Mouse (Mus musculus): ENCODE data around the gene Gpd1.
"Not testable (repeated sequence)": the region's sequence is repeated elsewhere in the genome, so short reads cannot be mapped to it uniquely, and the experiment has no call there.

The Gpd1 gene

DNA sequence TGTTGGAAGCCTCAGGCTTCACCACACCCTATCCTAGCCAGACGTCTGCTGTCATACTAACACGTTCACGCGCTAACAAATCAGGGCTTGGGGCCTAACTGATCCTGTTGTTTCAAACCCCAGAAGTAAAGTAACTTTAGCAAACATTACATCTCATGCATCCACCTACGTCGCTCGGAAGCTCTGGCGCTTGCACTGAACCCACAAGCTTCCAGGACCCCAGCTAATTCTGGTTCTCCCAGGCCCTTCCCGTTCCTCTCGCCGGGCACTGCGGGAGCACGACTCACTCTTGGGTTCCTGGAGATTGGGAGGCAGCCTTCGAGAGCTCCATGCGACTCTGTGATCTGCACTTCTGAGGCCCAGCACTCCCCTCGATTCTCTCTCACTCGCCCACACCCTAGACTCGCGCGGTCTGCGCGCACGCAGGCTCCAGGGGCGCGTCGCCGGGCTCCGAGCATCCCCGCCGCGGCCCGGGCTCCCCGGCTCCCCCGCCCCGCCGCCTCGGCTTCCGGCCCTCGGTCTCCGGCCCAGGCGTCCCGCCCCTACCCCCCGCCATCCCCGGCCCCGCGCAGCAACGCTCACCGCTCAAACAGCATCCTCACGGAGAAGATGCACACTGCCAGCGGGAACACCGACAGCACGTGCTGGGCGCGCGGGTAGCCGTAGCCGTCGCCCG lies 54.4 kb downstream of the Gpd1 start:
- DNase-seq (ENCODE audit: low read depth): peak; percentile 67

- DNase-seq (ENCODE audit: low read depth): peak; percentile 93
Observed at GRCm38 (mm10) chr15:99772277-99772880, 55.1 kb downstream of the Gpd1 start.

DNA sequence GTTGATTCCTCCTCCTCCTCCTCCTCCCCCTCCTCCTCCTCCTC lies 55.4 kb downstream of the Gpd1 start, which contains the start of gene Cers5:
Cers5 (minus strand) TSS at position 5 of the 44 bp plus-strand sequence.
- DNase-seq (ENCODE audit: low read depth): not testable (repeated sequence)

DNA sequence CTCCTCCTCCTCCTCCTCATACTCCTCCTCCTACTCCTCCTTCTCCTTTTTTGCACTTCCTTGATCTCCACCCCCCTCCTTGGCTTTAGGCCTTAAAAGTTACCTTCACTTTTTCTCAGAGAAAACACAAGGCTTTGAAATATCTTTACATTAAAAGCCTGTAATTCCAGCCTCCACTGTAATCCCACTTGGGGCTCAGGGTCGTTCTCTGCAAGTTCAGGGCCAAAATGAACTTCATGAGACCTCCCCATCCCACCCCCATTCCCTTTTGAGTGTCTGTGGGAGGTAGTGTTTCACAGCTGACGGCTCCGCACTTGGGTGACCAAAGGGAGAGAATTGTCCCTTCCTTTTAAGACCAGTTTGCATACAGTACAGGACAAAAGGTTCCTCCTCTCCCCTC lies 55.6 kb downstream of the Gpd1 start:
- no peak for DNase-seq (ENCODE audit: low read depth)
